Mouse (Mus musculus) erythroid progenitor cell, adult 5-6 weeks (primary cell): ENCODE results near the gene Nxf2. TPM values are rescaled to one million over a fixed set of nuclear protein-coding genes. Genes with fewer than 3 reads are reported as not detected.

Experiments
- ATAC-seq: replicated peaks from 2 replicates; pipeline ENCODE4 v1.8.0; 2016; ENCODE audit warnings: moderate number of reproducible peaks, mild to moderate bottlenecking, moderate TSS enrichment, inconsistent platforms; ENCODE audit not compliant: poor library complexity, low FRiP score, severe bottlenecking
- total RNA-seq, 2 experiments: library from RNA; stranded (forward) in 1 of 2; stranded (reverse) in 1 of 2; fragments of 150-400 nt in 1 of 2; fragments of 186-747, 209-891 nt in 1 of 2; gene quantifications; 2 replicates each; pipeline versions ENCODE4 v1.2.3 to v1.2.4; 2015 to 2017; ENCODE audit warnings: low replicate concordance in 2 of 2

Gene Nxf2
- total RNA-seq (2015; ENCODE audit: low replicate concordance) (not detected in 2 replicates), total RNA-seq (2017; ENCODE audit: low replicate concordance) (not detected in 2 replicates)

DNA sequence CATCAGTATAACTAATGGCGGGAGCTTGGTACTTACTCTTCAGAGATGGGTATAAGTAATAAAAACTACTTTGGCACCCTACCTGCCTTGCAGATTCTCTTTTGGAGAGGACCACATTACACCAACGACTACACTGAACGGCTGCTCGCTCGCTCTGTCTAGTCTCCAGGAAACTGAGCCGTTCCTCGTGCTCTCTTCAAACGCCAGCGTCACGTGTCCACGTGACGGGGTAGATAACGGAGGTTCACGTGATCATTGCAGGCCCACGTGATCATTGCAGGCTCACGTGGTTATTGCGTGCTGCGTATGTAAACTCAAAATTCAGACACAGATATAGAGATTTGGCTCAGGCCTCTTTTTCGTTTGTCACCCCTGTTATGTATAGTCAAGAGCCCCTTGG lies at the start of gene Nxf2:
Gene Nxf2, minus strand, starts transcription at position 209 of the 400 bp plus-strand sequence.
- ATAC-seq = no peak

- no peak for ATAC-seq
Observed at GRCm38 (mm10) chrX:135011381-135011780, 46.8 kb upstream of the Nxf2 start.

DNA sequence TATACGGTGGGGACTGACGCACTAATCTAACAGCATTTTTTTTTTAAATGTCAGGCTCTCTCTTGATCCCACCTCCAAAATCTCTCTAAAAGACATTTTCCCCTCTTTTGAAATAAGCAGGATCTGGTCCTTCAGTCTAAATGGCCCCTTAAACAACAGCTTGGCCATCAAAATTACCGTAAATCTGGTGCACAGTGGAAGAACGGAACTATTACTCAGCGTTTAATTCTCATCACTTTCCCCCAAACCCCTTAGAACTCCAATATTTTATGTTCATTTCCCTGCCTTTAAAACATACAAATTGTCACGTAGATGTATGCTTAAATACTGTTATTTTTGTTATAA lies 44.9 kb upstream of the Nxf2 start:
- peak; percentile 37 for ATAC-seq

- ATAC-seq = peak; percentile 100
Observed at GRCm38 (mm10) chrX:135008720-135009470, 44.3 kb upstream of the Nxf2 start, which contains the start of gene Zmat1. Gene Zmat1, minus strand, starts transcription at chrX:135009209.

DNA sequence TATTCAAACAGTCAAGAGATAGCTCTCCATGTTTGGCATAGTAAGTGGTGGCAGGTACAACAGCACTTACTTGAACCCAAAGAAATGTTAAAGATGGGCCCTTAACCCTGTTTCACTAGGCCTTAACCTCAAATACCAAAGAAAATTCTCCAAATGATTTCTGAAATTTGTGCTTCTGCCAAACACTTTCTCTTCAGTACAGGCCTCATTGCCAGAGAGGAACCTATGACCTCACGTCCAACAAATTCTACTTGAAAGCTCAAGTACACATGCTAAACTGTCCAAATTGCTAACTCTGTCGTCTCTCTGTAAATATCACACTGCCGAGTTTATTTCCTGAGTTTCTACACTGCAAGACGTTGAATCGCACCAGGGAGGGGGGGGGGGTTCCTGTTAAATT lies 43.5 kb upstream of the Nxf2 start:
- no peak for ATAC-seq

- peak; percentile 85 for ATAC-seq
Observed at GRCm38 (mm10) chrX:134963305-134964094, 1.1 kb downstream of the Nxf2 start.

DNA sequence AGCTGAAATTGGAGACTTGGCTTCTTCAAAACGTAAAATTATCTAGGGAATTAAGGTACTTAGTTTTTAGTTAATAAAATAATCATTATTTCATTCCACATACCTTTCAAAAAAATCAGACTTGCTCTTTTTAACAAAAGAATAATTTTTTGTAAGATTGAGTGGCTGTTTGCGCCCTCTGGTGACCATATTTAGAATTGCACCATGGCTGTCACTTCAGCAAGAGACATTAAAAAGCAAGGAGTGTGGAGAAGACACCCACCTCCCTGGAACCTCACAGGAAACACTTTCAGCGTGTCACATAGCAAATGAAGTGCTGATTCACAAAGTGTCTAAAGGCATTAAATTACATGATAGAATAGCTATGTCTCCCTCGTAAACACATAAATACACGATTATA lies 34.2 kb downstream of the Nxf2 start:
- ATAC-seq = no peak

DNA sequence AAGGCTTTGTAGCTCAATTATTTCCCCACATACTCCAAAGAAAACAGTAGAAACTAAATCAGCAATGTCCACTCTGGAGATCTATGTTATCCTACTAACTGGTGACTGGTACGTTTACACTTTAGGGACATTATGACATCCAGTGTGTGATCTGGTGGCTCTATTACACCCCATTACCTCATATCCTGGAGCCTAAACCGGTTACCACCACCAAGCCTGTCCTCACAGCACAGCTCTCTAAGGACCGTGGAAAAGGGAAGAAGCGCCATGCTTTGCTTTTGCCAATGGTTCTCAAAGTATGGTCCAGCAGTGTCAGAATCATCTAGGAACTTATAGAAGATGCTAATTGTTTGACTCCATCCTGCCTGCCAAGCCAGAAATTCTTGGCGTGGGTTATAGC lies 34.6 kb downstream of the Nxf2 start:
- no peak for ATAC-seq

DNA sequence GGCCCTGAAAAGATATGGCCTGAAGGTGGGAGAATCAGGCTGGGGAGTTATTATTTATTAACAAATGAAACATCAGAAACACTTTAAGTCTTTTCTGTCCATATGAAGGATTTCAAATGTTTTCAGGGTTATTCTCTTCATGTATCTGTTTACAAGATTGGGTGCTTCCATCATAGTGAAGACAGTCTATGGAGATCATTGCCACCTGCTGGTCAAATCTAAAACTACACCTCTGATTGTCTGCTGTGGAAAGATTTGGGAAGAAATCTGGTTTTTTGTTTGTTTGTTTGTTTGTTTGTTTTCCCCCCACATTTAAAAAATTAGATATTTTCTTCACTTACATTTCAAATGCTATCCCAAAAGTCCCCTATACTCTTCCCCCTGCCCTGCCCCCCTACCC lies 39.5 kb downstream of the Nxf2 start:
- ATAC-seq = peak; percentile 61; the same call in 1 of the 2 replicates

DNA sequence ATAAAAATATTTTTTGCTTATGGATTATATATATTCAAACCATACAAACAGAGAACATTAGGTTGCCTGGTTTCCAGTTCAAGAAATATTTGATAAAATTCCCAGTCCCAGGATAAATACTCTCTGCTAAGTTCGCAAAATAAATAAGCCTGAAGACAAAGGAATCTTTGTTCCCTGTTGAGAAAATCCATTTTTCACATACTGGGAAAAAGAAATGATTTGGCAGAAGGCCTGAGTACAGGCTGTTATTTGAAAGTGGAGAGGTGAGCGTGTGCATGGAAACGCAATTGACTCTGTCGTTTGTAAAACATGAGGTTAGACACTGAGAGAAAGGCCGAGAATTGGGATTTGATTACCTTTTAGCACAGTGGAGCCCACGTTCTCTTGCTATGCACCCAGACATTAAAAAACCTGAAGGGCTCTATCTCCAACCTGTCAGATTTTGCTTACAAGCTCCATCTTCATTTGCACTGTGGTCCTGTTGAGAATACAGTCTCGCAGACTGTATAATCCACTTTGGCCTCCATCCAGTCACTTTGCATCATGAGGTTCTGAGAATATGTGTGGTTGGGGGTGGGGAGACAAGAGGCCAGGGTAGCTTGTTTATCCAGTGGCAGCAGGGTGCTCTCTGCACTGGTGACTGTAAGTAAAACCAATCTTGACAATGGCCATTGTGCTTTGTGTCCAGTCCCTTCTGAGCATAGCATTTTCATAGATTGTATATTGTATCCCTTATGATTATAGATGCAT lies 40.7 kb downstream of the Nxf2 start:
- ATAC-seq = no peak

GRCm38 (mm10) chrX:134919220-134919619 lies 45.3 kb downstream of the Nxf2 start:
- ATAC-seq = no peak

- ATAC-seq = peak; percentile 64; the same call in 1 of the 2 replicates
Observed at GRCm38 (mm10) chrX:134915745-134916144, 48.8 kb downstream of the Nxf2 start.

GRCm38 (mm10) chrX:134915315-134915714 lies 49.2 kb downstream of the Nxf2 start:
- ATAC-seq = 0 out of 2 replicates have a peak, but pooled peaks have one; percentile 64

DNA sequence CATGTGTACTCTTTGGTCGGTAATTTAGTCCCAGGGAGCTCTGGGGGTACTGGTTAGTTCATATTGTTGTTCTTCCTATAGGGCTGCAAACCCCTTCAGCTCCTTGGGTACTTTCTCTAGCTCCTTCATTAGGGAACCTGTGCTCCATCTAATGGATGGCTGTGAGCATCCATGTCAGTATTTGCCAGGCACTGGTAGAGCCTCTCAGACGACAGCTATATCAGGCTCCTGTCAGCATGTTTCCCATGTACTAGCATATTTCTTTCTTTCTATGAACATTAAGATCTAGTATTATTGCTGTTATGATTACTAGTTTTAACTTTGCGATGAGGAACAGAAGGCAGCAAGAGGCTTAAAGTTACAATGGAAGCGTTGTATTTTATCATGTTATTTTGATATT lies 49.7 kb downstream of the Nxf2 start:
- no peak for ATAC-seq

- peak; percentile 67 for ATAC-seq
Observed at GRCm38 (mm10) chrX:134913234-134913936, 51.2 kb downstream of the Nxf2 start.

DNA sequence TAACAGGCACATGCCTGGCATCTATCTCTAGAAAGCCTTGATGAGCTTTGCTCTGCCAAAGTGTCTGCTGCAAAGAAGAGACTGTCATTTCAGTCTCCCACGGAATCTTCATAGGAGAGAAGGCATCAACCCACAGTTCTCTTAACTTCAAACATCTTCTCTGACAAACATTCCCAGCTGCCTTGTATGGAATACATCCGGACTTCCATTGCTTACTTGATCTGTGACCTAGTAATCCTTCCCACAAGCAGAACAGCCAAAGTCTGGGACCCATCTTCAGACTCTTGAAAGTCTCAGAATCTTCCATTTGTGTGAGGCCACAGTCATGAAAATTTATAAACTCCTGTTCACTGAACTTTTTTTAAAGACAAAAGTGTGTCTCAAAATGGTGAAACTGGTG lies 51.7 kb downstream of the Nxf2 start:
- no peak for ATAC-seq

DNA sequence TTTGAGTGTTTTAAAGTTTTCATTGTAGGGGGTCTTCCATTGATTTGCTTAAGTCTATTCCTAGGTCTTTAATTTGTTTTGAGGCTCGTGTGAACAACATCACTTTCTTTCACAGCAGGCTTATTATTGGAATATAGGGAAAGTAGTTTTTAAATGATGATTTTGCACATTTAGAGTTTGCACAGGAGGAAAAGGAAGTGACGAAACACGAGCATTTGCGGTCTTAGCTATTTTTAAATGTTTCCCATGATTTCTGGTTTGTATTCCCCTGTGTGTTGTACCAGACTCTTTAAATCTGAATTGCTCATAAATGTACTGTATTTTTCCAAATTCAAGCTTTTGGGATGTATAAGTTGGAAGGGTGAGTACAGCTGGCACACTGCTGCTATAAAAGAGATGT lies 54.2 kb downstream of the Nxf2 start:
- no peak for ATAC-seq
